Mouse (Mus musculus): ENCODE data around the gene Golga3. TPM values are rescaled to one million over a fixed set of nuclear protein-coding genes. Genes with fewer than 3 reads are reported as not detected.

The Golga3 gene
- 7.8 and 8.6 TPM in 2 replicates for polyA plus RNA-seq (2012; rRNA removed)

- Histone ChIP-seq H3K36me3 (ENCODE audit: control insufficient read depth, insufficient read depth, low read length) (no peaks in the 10 kb centered on the region), H3K27me3 (replicated peaks; ENCODE audit: control insufficient read depth, insufficient read depth, low read length) (no peaks in the 10 kb centered on the region), H3K4me3 (ENCODE audit: insufficient read depth, low read depth, low read length) (peak within 1 kb of the TSS; percentile 99), H3K4me1 (ENCODE audit: control insufficient read depth, insufficient read depth, low read length) (0 out of 2 replicates have a peak, but pooled peaks cover 3% of the 10 kb centered on the region), H3K27ac (ENCODE audit: insufficient read depth, low read depth, low read length) (peak within 1 kb of the TSS; percentile 87)
- WGBS, result under 1% methylated on average over 41 of the region's 41 CpGs
- DNase-seq, result peak; percentile 98
- TF ChIP-seq CTCF (conservative IDR thresholded peaks at IDR 0.05; ENCODE audit: insufficient read depth, insufficient read length, low read depth, low read length), result no peak
- no peak for TF ChIP-seq POLR2A (IDR thresholded peaks at IDR 0.05; ENCODE audit: low read depth, low read length)
Measured at GRCm38 (mm10) chr5:110176362-110177020, at the start of gene Golga3. Golga3 (plus strand) TSS chr5:110176701.

GRCm38 (mm10) chr5:110135293-110136086 is 41.0 kb upstream of the Golga3 start, which contains the start of gene Chfr:
Chfr (plus strand) TSS chr5:110135842.
- peak; percentile 99 for DNase-seq
- TF ChIP-seq CTCF (conservative IDR thresholded peaks at IDR 0.05; ENCODE audit: insufficient read depth, insufficient read length, low read depth, low read length), result no peak
- TF ChIP-seq POLR2A (IDR thresholded peaks at IDR 0.05; ENCODE audit: low read depth, low read length), result peak; percentile 59
- 3% methylated on average over 46 of the region's 46 CpGs for WGBS

GRCm38 (mm10) chr5:110136087-110136464 is 40.4 kb upstream of the Golga3 start:
- Histone ChIP-seq H3K4me3 (ENCODE audit: insufficient read depth, low read depth, low read length) (peak overlapping the region; percentile 77), H3K27me3 (replicated peaks; ENCODE audit: control insufficient read depth, insufficient read depth, low read length) (no peaks in the 10 kb centered on the region), H3K36me3 (ENCODE audit: control insufficient read depth, insufficient read depth, low read length) (no peaks in the 10 kb centered on the region), H3K27ac (ENCODE audit: insufficient read depth, low read depth, low read length) (0 out of 2 replicates have a peak overlapping the region, but pooled peaks have one; percentile 4), H3K4me1 (ENCODE audit: control insufficient read depth, insufficient read depth, low read length) (no peaks in the 10 kb centered on the region)
- WGBS, result 3% methylated on average over 18 of the region's 18 CpGs
- TF ChIP-seq POLR2A (IDR thresholded peaks at IDR 0.05; ENCODE audit: low read depth, low read length) (no peak), CTCF (conservative IDR thresholded peaks at IDR 0.05; ENCODE audit: insufficient read depth, insufficient read length, low read depth, low read length) (no peak)
- DNase-seq, result no peak

More at GRCm38 (mm10) chr5:110135293-110136086, 41.0 kb upstream of the Golga3 start, which contains the start of gene Chfr:
- H3K27me3 ChIP-seq (replicated peaks; ENCODE audit: control insufficient read depth, insufficient read depth, low read length), result no peaks in the 10 kb centered on the region
- H3K27ac ChIP-seq (ENCODE audit: insufficient read depth, low read depth, low read length), result peak within 1 kb of the TSS; percentile 39; the same call in 1 of the 2 replicates
- H3K4me1 ChIP-seq (ENCODE audit: control insufficient read depth, insufficient read depth, low read length), result no peaks in the 10 kb centered on the region
- peak within 1 kb of the TSS; percentile 77 for H3K4me3 ChIP-seq (ENCODE audit: insufficient read depth, low read depth, low read length)
- no peaks in the 10 kb centered on the region; the same call in none of the 2 replicates for H3K36me3 ChIP-seq (ENCODE audit: control insufficient read depth, insufficient read depth, low read length)

GRCm38 (mm10) chr5:110137816-110138215 is 38.7 kb upstream of the Golga3 start:
- Histone ChIP-seq H3K27ac (ENCODE audit: insufficient read depth, low read depth, low read length) (no peak overlapping the region), H3K4me3 (ENCODE audit: insufficient read depth, low read depth, low read length) (no peak overlapping the region), H3K4me1 (ENCODE audit: control insufficient read depth, insufficient read depth, low read length) (no peaks in the 10 kb centered on the region), H3K36me3 (ENCODE audit: control insufficient read depth, insufficient read depth, low read length) (no peaks in the 10 kb centered on the region), H3K27me3 (replicated peaks; ENCODE audit: control insufficient read depth, insufficient read depth, low read length) (no peaks in the 10 kb centered on the region)
- WGBS, result 95% methylated on average over 3 of the region's 3 CpGs
- DNase-seq, result no peak
- TF ChIP-seq POLR2A (IDR thresholded peaks at IDR 0.05; ENCODE audit: low read depth, low read length), result no peak
- TF ChIP-seq CTCF (conservative IDR thresholded peaks at IDR 0.05; ENCODE audit: insufficient read depth, insufficient read length, low read depth, low read length), result no peak

- 96% methylated on average over 3 of the region's 3 CpGs for WGBS
- H3K4me3 ChIP-seq (ENCODE audit: insufficient read depth, low read depth, low read length), result no peak overlapping the region
Measured at GRCm38 (mm10) chr5:110139325-110139724, 37.2 kb upstream of the Golga3 start.

GRCm38 (mm10) chr5:110140424-110140823 is 36.1 kb upstream of the Golga3 start:
- H3K27ac ChIP-seq (ENCODE audit: insufficient read depth, low read depth, low read length), result no peak overlapping the region
- TF ChIP-seq CTCF (conservative IDR thresholded peaks at IDR 0.05; ENCODE audit: insufficient read depth, insufficient read length, low read depth, low read length) (no peak), POLR2A (IDR thresholded peaks at IDR 0.05; ENCODE audit: low read depth, low read length) (no peak)
- DNase-seq, result no peak
- H3K4me1 ChIP-seq (ENCODE audit: control insufficient read depth, insufficient read depth, low read length), result no peaks in the 10 kb centered on the region
- no peaks in the 10 kb centered on the region for H3K27me3 ChIP-seq (replicated peaks; ENCODE audit: control insufficient read depth, insufficient read depth, low read length)
- H3K36me3 ChIP-seq (ENCODE audit: control insufficient read depth, insufficient read depth, low read length), result 0 out of 2 replicates have a peak, but pooled peaks cover 1% of the 10 kb centered on the region
- WGBS, result 93% methylated on average over 7 of the region's 7 CpGs
- no peak overlapping the region for H3K4me3 ChIP-seq (ENCODE audit: insufficient read depth, low read depth, low read length)

More at GRCm38 (mm10) chr5:110139325-110139724, 37.2 kb upstream of the Golga3 start:
- Histone ChIP-seq H3K36me3 (ENCODE audit: control insufficient read depth, insufficient read depth, low read length) (no peaks in the 10 kb centered on the region), H3K27ac (ENCODE audit: insufficient read depth, low read depth, low read length) (no peak overlapping the region), H3K27me3 (replicated peaks; ENCODE audit: control insufficient read depth, insufficient read depth, low read length) (no peaks in the 10 kb centered on the region), H3K4me1 (ENCODE audit: control insufficient read depth, insufficient read depth, low read length) (no peaks in the 10 kb centered on the region)
- TF ChIP-seq POLR2A (IDR thresholded peaks at IDR 0.05; ENCODE audit: low read depth, low read length) (no peak), CTCF (conservative IDR thresholded peaks at IDR 0.05; ENCODE audit: insufficient read depth, insufficient read length, low read depth, low read length) (no peak)
- no peak for DNase-seq

Data from kidney, adult 2 months (tissue).